Mouse (Mus musculus) lung, postnatal 10 days (tissue): ENCODE measurements around the gene Igf2bp3.

Experiments used
- DNase-seq: peaks from one replicate; pipeline ENCODE4 v3.0.0; 2021

The Igf2bp3 gene

DNA sequence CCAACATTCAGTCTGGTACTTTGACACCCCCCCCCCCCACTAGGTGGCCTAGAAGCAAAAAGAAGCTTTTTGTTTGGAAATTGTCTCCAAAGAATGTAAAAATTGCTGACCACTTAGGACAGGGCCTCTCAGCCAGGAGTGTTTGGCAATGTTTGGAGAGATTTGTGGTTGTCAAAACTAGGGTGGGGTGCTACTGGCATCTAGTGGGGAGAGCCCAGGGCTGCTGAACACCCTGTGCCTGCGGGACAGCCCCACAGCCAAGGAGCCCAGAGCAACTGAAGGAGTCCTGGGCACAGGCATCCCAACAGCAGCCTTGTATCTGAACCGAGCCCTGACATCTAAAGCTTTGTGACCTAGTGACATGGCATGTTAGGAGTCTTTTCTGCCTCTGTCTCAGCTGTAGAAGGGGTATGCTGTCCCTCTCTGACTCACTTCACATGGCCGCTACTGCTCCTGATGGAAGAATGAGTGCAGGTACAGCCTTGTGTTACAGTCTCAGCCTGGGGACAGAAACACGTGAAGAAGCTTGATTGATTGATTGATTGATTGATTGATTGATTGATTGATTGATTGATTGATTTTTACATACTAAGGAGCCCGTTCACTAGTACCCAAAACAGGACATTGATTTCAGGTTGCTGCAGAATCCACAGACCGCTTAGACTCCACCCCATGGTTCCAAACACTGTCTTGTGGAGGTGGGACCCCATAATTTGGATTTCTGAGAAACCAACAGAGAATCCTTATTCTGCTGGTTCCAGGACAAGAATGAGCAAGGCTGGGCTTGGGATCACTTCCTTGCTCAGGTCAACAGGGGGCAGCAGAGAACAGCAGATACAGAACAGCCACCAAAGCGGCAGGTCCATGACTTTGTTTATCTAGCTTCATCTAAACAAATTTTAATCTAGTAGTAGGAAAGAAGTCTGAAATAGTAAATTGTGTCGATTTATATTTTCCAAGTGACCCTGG, 157.4 kb downstream of the Igf2bp3 start:
- DNase-seq = peak; percentile 84

GRCm38 (mm10) chr6:49056009-49056408, 158.7 kb downstream of the Igf2bp3 start:
- no peak for DNase-seq

DNA sequence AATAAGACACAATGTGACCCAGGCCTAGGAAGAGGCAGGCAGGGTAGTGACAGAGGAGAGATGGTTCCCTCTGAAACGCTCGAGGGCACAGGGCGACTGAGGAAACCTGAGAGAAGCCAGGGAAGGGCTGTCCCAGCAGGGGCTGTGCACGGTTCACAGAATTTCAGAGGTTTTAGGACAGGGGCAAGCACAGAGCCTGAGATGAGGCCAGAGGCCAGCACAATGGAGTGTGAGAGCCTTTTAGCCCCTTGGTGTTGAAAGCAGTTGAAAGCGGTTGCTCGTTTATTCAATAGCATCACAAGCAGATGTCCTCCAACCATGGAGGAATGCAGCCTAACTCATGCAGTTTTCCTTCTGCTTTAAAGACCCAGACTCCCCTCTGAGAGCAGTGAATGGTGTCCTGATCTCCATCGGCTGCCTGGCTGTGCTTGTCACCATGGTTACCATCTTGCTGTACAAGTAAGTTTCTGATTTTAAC, 159.5 kb downstream of the Igf2bp3 start:
- DNase-seq = no peak

DNA sequence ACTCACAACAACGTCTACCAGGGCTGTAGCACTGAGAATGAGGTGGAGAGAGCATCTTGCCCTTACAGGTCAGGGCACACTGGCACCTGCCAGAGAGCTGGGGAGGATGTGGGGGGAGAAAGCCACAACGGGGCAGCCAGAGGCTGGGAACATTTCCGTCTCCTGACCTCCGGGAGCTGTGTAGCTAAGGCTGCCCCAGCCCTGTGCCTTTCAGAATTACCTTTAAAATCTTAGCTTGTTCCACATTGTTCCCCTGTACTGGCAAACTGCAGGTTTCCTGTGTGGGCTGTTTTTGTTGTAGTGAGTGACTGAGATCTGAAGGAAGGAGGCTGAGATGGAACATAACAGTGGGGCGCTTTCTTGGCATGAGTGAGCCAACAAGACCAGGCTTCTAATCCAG, 162.6 kb downstream of the Igf2bp3 start:
- DNase-seq = no peak

DNA sequence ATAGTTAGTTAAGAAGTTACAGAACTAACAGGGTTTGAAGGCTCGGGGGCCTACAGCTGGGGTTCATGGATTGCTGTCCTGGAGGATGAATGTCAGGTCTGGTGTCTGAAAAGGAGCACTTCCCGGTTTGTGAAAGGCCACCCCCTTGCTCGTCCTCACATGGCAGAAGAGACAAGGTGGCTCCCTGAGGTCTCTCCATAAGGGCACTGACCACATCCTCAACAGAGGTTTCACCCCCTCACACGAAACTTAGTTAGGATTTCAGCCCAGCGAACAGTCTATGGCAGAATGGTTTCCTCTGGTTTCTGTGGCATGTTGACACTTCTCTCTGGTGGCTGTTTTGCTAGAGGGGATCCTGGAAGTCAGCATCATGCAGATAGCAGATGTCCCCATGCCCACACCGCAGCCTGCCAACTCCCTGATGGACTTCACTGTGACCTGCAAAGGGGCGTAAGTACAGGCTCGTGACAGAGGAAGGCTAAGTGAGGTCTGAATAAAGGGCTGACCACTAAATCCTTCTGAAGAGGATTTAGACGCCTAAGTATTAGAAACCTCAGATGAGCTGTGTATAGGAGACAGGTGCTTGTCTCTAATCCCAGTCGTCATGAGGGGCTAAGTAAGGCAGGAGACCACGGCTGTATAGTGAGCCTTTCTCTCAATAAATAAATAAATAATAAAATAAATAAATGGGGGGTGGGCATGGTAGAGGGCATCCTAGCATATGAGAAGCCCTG, 163.9 kb downstream of the Igf2bp3 start:
- DNase-seq = no peak

GRCm38 (mm10) chr6:49048395-49048794, 166.4 kb downstream of the Igf2bp3 start:
- no peak for DNase-seq

DNA sequence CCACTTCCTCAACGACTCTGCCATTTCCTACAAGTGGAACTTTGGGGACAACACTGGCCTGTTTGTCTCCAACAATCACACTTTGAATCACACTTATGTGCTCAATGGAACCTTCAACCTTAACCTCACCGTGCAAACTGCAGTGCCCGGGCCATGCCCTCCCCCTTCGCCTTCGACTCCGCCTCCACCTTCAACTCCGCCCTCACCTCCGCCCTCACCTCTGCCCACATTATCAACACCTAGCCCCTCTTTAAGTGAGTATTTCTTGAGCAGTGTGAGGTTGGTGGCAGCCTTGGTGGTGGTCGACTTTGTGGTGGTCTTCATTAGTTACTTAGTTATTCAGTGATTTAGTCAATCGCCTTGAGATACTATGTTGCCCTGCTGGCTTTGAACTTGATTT, 166.9 kb downstream of the Igf2bp3 start:
- no peak for DNase-seq

DNA sequence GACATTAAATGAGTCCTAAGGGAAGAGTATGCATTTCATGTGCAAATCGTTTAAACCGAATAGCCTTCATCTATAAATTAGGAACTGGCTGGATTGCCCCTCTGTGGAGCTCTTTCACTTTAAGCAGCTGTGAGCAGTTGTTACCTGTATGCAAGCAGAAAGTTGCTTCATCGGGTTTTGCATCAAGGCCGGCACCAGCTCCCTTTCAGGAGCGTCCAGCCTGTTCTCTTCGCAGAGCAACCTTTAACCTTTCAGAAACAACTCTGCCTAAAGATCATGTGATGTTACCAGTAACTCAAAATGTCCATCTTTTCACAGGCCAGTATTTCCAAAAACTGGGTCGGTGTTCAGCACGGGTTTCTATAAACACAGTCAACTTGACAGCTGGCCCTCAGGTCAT, 167.8 kb downstream of the Igf2bp3 start:
- no peak for DNase-seq

DNA sequence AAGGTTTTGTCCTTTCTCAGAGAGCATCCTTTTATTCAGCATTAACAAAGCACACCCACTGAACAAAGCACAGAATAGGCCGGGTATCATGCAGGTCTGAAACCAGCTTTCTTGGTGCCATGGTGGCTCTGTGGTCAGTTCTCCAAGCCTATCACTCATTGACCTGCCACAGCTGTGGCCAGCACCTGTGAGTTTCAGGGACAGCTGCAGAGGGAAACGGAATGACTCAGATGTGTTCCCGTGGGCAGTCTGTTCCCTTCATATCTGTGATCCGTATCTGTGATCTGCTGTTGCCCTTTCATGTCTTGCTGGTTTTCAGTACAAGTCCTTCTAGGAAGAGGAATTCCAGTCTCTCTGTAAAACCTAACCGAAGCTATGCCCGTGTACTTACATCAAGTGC, 168.3 kb downstream of the Igf2bp3 start:
- DNase-seq = no peak

DNA sequence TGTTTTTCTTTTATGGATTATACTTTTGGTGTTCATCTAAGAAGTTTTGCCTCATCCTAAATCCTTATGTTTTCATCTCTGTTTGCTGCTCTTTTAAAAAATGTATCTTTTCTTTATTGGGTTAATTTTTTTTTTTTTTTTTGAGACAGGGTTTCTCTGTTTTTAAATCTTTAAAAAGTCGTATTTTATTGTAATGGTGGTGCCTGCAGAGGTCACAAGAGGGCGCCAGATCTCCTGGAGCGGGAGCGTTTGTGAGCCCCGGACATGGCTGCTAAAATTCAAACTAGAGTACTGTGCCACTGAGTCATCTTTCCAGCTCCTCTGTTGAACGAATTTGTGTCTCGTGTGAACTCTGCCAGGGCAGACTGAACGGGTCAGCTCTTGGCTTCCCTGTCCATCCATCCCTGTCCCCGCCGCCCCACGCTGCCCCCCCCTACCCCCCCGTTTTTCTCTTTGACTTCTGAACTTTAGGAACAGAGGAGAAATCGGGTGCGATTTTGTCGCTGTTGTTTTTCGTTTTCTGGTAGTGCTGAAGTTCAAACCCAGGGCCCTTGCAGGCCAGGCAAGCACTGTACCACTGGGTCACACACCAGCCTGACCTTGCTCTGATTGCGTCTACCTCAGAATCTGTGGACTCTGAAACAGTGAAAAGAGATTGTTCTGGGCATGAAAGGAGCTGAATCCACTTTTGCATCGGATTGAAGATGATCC, 175.1 kb downstream of the Igf2bp3 start:
- peak; percentile 82 for DNase-seq

DNA sequence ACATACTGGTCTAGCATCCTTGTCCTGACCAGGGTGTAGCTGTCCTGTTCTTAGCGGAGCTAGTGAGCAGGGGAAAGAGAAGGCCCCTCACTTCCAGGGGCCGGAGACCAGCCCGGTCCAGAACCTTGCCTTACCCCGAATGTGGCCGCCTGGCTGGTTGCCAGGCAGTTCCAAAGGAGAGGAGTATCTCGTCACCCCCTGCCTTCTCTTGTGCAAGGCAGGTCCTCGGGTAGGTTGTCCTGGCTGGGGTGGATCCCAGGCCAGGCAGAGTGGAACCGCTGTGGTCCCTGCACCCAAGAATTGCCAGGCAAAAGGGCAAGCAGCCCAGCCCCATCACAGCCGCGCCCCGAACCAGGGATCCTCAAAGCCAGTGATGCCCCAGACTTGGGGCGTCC, 177.5 kb downstream of the Igf2bp3 start:
- no peak for DNase-seq

DNA sequence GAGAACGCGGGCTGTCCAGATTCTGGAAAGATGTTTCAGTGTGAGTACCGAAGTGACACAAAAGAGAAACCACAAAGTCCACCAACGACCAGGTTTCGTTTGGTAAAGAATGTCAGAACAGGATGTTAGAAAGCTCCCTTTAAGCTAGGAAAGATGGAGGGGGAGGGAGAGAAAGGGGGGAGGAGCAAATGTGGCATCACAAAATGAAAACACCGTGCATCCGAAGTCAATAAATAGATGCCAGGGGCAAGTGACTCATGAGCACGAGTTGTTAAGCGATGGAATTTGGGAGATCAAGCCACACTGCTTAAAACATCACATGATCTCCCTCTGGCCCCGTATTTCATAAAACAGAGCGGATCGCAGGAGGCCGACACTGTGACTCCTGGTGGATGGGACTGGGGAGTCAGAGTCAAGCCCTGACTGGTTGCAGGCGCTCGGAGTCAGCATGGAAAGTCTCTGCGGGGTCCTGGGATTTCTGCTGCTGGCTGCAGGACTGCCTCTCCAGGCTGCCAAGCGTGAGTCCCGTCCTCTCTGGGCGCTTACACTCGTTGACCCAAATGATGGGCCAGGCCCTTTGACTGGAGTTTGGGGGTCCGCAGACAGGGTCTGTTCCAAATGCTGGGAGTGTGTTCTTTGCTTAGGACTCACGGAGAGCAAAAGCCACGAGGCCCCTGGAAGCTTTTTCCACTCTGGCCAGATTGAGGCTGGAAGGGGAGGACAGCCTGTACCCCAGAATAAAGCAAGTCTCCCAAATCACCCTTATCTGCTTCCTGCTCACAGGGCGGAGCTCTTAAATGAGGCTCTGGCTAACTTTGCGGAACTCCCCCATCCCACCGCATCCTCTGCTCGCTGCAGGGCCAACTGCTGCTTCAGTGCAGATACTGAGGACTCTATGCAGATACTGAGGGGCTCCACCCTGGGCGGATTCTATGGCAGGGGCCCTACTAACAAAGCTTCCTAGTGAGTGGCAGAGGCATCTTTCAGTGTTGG, 178.2 kb downstream of the Igf2bp3 start, which contains the start of gene Gpnmb:
TSS of gene Gpnmb (plus strand) at position 272 of the 993 bp plus-strand sequence.
- peak; percentile 8 for DNase-seq
